In the genomic region with DNA sequence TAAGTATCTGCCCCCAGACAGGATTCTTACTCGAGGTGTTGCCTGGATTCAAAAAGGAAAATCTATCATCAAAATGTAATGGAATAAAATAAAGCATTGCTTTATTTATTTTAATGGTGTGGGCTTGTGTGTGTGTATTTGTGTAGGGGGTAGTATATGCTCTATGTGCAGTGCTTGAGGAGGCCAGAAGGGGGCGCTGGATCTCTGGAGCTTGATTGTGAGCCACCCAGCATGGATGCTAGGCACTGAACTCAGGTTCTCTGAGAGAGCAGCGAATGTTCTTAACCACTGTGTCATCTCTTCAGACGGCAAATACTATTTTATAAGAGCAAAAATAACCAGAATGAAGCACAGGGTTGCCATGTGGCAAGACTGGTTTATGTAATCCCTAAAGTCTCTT, we compare ENCODE assay signal across 13 mouse cellular contexts.
A peak's percentile ranks its signal among the peaks of the same experiment; 100 is the strongest.
DNase-seq lines count a peak whose midpoint lies in the region; ATAC-seq and TF ChIP-seq lines count a peak whose summit lies in the region.
"Had no signal": no experiment of that assay in that cellular context is flagged by ENCODE, and none has a peak within 500 bp of the region (broad histone marks: within the 10 kb centered on the region; RNA-seq: fewer than 3 reads in every experiment).

No protein-coding gene starts in this region.

- H3K4me2 ChIP-seq in lung, embryonic 14.5 days, result no peak overlapping the region
- H3K4me2 ChIP-seq: lung, embryonic 15.5 days; stomach, embryonic 15.5 days had no signal

- no peak overlapping the region for H3K27ac ChIP-seq in kidney, adult 2 months (ENCODE audit: insufficient read depth, low read depth, low read length)
- no peak overlapping the region for H3K27ac ChIP-seq in lung, embryonic 14.5 days (ENCODE audit: low read depth)
- H3K27ac ChIP-seq in ES-Bruce4 (ENCODE audit: insufficient read depth, low read length), result no peak overlapping the region
- H3K27ac ChIP-seq: lung, embryonic 15.5 days; midbrain, embryonic 10.5 days; stomach, embryonic 15.5 days had no signal

- DNase-seq in kidney, adult 2 months, result no peak
- no peak for DNase-seq in kidney, adult 8-10 months
- peak; percentile 11 for DNase-seq in lung, embryonic 14.5 days
- no peak for DNase-seq in lung, postnatal 4 days
- no peak for DNase-seq in brain, embryonic 14.5 days (ENCODE audit: low read depth)
- DNase-seq in layer of hippocampus, postnatal 10 days (ENCODE audit: low spot score in 2 of 2), result no peak
- DNase-seq: right cerebral cortex, postnatal 25 days had no signal

- no peaks in the 10 kb centered on the region for H3K4me1 ChIP-seq in kidney, adult 2 months (ENCODE audit: control insufficient read depth, insufficient read depth, low read length)
- H3K4me1 ChIP-seq in lung, embryonic 14.5 days (ENCODE audit: insufficient read depth), result no peaks in the 10 kb centered on the region
- no peaks in the 10 kb centered on the region for H3K4me1 ChIP-seq in ES-Bruce4 (ENCODE audit: control insufficient read depth, insufficient read depth, low read length)
- H3K4me1 ChIP-seq: lung, embryonic 15.5 days; midbrain, embryonic 10.5 days; stomach, embryonic 15.5 days had no signal

- 0 out of 2 replicates have a peak, but pooled peaks have one; percentile 8 for TF ChIP-seq CTCF in kidney, adult 2 months (conservative IDR thresholded peaks at IDR 0.05; ENCODE audit: insufficient read depth, insufficient read length, low read depth, low read length)
- peak; percentile 31; the same call in 1 of the 2 replicates for TF ChIP-seq CTCF in lung, embryonic 14.5 days (IDR thresholded peaks at IDR 0.05; ENCODE audit: low read depth)
- TF ChIP-seq CTCF in ES-Bruce4 (IDR thresholded peaks at IDR 0.05; ENCODE audit: low read depth, low read length), result peak; percentile 49
- peak; percentile 16; the same call in 1 of the 2 replicates for TF ChIP-seq CTCF in brain, embryonic 14.5 days (IDR thresholded peaks at IDR 0.05; ENCODE audit: borderline replicate concordance, extremely low read depth, insufficient read depth, insufficient read length)

- no peak for ATAC-seq in lung, embryonic 14.5 days (ENCODE audit: insufficient read depth)
- ATAC-seq in erythroid progenitor cell, adult 5-6 weeks (replicated peaks; ENCODE audit: low FRiP score, poor library complexity, severe bottlenecking), result no peak
- ATAC-seq: forebrain, embryonic 14.5 days had no signal

- no peak overlapping the region for H3K9ac ChIP-seq in lung, embryonic 14.5 days
- H3K9ac ChIP-seq in ES-Bruce4 (ENCODE audit: low read depth, poor library complexity, severe bottlenecking), result no peak overlapping the region
- H3K9ac ChIP-seq: lung, embryonic 15.5 days; stomach, embryonic 15.5 days had no signal

- no peak for TF ChIP-seq EP300 in ES-Bruce4 (IDR thresholded peaks at IDR 0.05; ENCODE audit: insufficient read depth, low read depth, low read length)

- no peak overlapping the region for H3K4me3 ChIP-seq in kidney, adult 2 months (ENCODE audit: insufficient read depth, low read depth, low read length)
- H3K4me3 ChIP-seq in lung, embryonic 14.5 days (ENCODE audit: low read depth, low read length), result no peak overlapping the region
- no peak overlapping the region for H3K4me3 ChIP-seq in ES-Bruce4 (ENCODE audit: low read depth, low read length)
- H3K4me3 ChIP-seq: lung, embryonic 15.5 days; midbrain, embryonic 10.5 days; stomach, embryonic 15.5 days had no signal

- H3K36me3 ChIP-seq in kidney, adult 2 months (ENCODE audit: control insufficient read depth, insufficient read depth, low read length), result no peaks in the 10 kb centered on the region
- peaks cover 5% of the 10 kb centered on the region; the same call in 1 of the 2 replicates for H3K36me3 ChIP-seq in lung, embryonic 14.5 days (ENCODE audit: insufficient read depth)
- H3K36me3 ChIP-seq in ES-Bruce4 (ENCODE audit: control insufficient read depth, insufficient read depth, low read length, poor library complexity, severe bottlenecking), result no peaks in the 10 kb centered on the region
- H3K36me3 ChIP-seq: midbrain, embryonic 10.5 days; stomach, embryonic 15.5 days had no signal

- WGBS in kidney, adult 2 months, result 81% methylated on average over 4 of the region's 4 CpGs
- 60% methylated on average over 4 of the region's 4 CpGs for WGBS in lung, embryonic 14.5 days

- TF ChIP-seq POLR2A in kidney, adult 2 months (IDR thresholded peaks at IDR 0.05; ENCODE audit: low read depth, low read length), result no peak
- no peak for TF ChIP-seq POLR2A in ES-Bruce4 (IDR thresholded peaks at IDR 0.05; ENCODE audit: insufficient read depth, low read length)
- TF ChIP-seq POLR2A in brain, embryonic 14.5 days (IDR thresholded peaks at IDR 0.05; ENCODE audit: borderline replicate concordance, extremely low read depth, insufficient read depth, insufficient read length, poor library complexity, severe bottlenecking), result no peak

- H3K9me3 ChIP-seq in lung, embryonic 14.5 days (ENCODE audit: low read depth, low read length), result no peaks in the 10 kb centered on the region
- no peaks in the 10 kb centered on the region for H3K9me3 ChIP-seq in ES-Bruce4 (replicated peaks; ENCODE audit: control insufficient read depth, insufficient read depth, low read length, poor library complexity, severe bottlenecking)
- H3K9me3 ChIP-seq: lung, embryonic 15.5 days; midbrain, embryonic 10.5 days; stomach, embryonic 15.5 days had no signal

- H3K27me3 ChIP-seq in kidney, adult 2 months (replicated peaks; ENCODE audit: control insufficient read depth, insufficient read depth, low read length), result no peaks in the 10 kb centered on the region
- no peaks in the 10 kb centered on the region for H3K27me3 ChIP-seq in lung, embryonic 14.5 days (ENCODE audit: insufficient read depth, low read length)
- no peaks in the 10 kb centered on the region for H3K27me3 ChIP-seq in ES-Bruce4 (ENCODE audit: control insufficient read depth, insufficient read depth, low read length, poor library complexity, severe bottlenecking)
- H3K27me3 ChIP-seq: lung, embryonic 15.5 days; stomach, embryonic 15.5 days had no signal
